Mouse (Mus musculus): ENCODE results near the gene Wfdc11.
A peak's percentile ranks its signal among the peaks of the same experiment; 100 is the strongest.
"Not testable (repeated sequence)": the region's sequence is repeated elsewhere in the genome, so short reads cannot be mapped to it uniquely, and the experiment has no call there.

The Wfdc11 gene

GRCm38 (mm10) chr2:164638696-164639095 is 35.2 kb downstream of the Wfdc11 start, which contains the start of gene Wfdc16:
Gene Wfdc16, minus strand, starts transcription at chr2:164638796.
- DNase-seq, result no peak

DNA sequence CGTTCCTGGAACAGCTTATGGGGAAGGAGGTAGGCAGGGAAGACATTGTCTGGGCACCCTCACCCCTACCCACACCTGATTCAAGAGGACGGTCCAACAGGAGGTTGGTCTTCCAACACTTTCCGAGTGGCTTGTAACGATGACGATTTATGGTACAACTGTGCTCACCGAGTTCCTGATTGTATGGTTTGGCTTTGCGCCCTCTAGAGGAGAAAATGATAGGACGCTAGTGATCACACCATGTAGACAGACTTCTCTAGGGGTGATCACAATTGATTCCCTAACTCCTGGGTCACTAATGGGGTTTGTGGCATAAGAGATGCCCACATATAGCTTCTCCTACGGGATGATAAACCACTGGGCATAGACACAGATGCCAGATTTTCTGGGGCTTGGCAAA is 38.6 kb downstream of the Wfdc11 start:
- DNase-seq, result peak; percentile 7

GRCm38 (mm10) chr2:164621775-164622174 is 52.1 kb downstream of the Wfdc11 start:
- no peak for DNase-seq

DNA sequence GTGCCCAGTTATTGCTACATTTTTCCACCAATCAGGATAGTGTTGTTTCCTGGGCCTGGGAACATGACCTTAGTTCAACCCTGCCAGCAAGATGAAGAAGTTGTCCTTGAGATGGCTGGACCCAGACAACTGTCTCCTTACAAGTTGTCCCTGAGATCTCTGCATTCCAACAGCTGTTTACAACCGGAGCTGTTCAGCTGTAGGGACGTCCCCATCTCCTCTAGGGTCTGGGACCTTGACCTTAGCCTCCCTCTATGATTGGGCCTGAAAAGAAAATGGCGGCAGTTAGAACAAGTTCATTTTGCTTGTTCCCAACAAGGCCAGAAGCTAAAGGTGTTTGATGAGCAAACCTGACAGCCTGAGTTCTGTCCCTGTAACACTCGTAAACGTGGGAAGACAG is 54.8 kb downstream of the Wfdc11 start:
- no peak for DNase-seq

DNA sequence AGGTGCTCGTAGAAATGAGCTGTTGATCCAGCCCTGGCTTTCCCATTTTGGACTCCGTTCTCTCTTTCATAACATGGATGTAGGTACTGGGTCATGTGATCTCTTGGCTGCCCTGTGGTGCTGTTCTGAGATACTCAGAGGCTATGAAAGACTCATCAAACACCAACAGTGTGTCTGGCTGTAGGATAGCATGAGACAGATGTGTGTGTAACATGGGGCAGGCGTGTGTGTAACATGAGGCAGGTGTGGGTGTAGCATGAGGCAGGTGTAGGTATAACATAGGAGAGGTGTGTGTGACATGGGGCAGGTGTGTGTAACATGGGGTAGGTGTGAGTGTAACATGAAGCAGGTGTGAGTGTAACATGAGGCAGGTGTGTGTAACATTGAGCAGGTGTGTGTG is 58.5 kb downstream of the Wfdc11 start:
- no peak for DNase-seq

DNA sequence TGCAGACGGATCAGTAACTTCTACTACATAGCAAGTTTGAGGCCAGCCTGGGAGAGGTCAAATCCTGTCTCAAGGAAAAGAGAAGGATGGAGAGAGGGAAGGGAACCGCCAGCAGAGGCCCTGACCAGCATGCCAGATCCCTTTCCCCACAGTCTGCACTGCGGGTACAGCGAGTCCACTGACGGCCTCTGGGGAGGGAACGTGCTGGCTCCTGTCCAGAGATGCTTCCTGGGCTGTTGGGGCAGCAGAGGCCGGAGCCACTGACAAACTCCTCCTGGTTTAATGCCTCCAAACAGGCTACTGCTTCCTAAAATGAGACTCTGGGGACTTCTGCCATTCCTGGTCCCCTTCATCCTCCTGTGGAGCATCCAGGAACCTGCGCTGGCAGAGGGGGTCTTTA is 60.4 kb downstream of the Wfdc11 start, which contains the start of the genes Wfdc6b and Wfdc8:
Gene Wfdc6b (plus strand): TSS at position 52 of the 400 bp plus-strand sequence.
Gene Wfdc8 (minus strand): TSS at position 156 of the 400 bp plus-strand sequence.
- DNase-seq, result not testable (repeated sequence)
